Mouse (Mus musculus) liver, embryonic 15.5 days (tissue): Measurements from ENCODE around the gene Nup62. TPM values are rescaled to one million over a fixed set of nuclear protein-coding genes. Genes with fewer than 3 reads are reported as not detected.

Experiments used
- ATAC-seq: fragments of 200-750 bp; cut with Nextera tagmentation; 2 replicates; pipeline ENCODE4 v1.8.0; 2017; ENCODE audit warnings: moderate number of reproducible peaks, mild to moderate bottlenecking, moderate library complexity; ENCODE audit not compliant: insufficient read depth
- H3K27ac ChIP-seq: fragments of 300-500 bp; sonication (generic); replicated peaks from 2 replicates; pipeline ENCODE4 v1.5.1; 2015; ENCODE audit warnings: mild to moderate bottlenecking, inconsistent platforms
- H3K27me3 ChIP-seq: fragments of 300-500 bp; sonication (generic); 2 replicates; pipeline ENCODE4 v1.6.1; 2015; ENCODE audit warnings: mild to moderate bottlenecking, inconsistent platforms
- H3K36me3 ChIP-seq: fragments of 300-500 bp; sonication (generic); replicated peaks from 2 replicates; pipeline ENCODE4 v1.6.1; 2015; ENCODE audit warnings: moderate library complexity, mild to moderate bottlenecking, inconsistent platforms
- H3K4me1 ChIP-seq: fragments of 300-500 bp; sonication (generic); replicated peaks from 2 replicates; pipeline ENCODE4 v1.6.1; 2015; ENCODE audit warnings: inconsistent platforms
- H3K4me2 ChIP-seq: fragments of 300-500 bp; sonication (generic); 2 replicates; pipeline ENCODE4 v1.6.1; 2015; ENCODE audit warnings: moderate library complexity, mild to moderate bottlenecking, inconsistent platforms
- H3K4me3 ChIP-seq: fragments of 300-500 bp; sonication (generic); replicated peaks from 2 replicates; pipeline ENCODE4 v1.5.1; 2015; ENCODE audit warnings: mild to moderate bottlenecking, inconsistent platforms
- H3K9ac ChIP-seq: fragments of 300-500 bp; sonication (generic); 2 replicates; pipeline ENCODE4 v1.6.1; 2015; ENCODE audit warnings: moderate library complexity, mild to moderate bottlenecking, inconsistent platforms
- H3K9me3 ChIP-seq: fragments of 300-500 bp; sonication (generic); replicated peaks from 2 replicates; pipeline ENCODE4 v1.6.1; 2016; ENCODE audit warnings: inconsistent platforms
- WGBS: fragments of 180-500 bp; shearing (Covaris S2); methylation state at CpG from one replicate; pipeline ENCODE4 v1.1.7; 2015; ENCODE audit warnings: mixed read lengths; ENCODE audit not compliant: insufficient replicate concordance; 5-methylcytosine and 5-hydroxymethylcytosine counted together
- polyA plus RNA-seq: library from polyadenylated mRNA; unstranded; fragments of >200 nt; fragmentation: Nextera tagmentation; extraction: Ambion mirVana; gene quantifications from 2 replicates; pipeline ENCODE4 v1.2.1, GENCODE M21; 2015

The Nup62 gene
- polyA plus RNA-seq, 1 experiment from 2014 or later, result 48.8 TPM

DNA sequence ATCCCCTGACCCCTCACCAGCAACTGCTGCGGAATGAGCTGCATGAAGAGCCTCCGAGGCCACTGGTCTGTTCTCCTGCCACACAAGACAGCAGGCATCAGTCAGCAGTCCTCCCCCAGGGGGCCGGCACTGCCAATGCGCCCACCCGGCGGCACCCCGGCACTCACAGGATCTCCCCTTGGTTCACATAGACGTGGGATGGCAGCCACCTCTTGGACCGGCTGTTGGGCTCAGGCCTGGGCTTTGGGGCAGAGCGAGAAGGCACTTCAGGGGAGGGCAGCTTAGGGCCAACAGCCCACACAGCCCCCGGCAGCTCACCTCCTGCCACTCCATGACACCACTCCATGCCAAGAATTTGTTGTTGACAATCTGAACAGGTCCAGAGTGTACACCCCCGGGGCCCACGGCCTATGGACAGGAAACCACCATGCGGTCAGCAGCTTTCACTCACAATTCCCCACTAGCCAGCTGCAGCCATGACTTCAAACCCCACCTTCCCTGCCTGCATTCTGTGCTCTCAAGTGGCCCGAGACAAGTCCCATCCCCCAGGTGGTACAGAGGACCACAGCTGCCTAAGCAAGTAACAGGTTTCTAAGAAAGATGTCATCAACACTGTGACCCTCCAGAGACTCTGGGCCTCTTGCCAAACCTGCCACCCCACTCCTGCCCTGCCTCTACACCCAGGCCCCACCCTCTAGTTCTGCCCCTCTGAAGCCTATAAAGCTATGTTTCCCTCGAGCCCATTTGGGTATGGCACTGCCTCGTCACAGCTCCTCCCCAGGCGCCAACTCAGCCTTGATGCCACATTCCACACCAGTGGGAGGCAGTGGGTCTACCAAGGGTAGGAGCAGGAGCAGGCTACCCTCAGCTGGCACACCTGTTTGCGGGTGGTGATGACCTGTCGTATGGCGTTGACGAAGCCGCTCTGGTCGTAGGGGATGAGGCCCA lies 49.0 kb downstream of the Nup62 start:
- H3K4me2 ChIP-seq, result no peak overlapping the region
- no peak overlapping the region for H3K27ac ChIP-seq
- ATAC-seq, result no peak
- H3K27me3 ChIP-seq, result peaks cover 10% of the 10 kb centered on the region; the same call in 1 of the 2 replicates
- 74% methylated on average over 24 of the region's 24 CpGs for WGBS
- peaks cover 44% of the 10 kb centered on the region for H3K36me3 ChIP-seq
- peaks cover 68% of the 10 kb centered on the region for H3K4me1 ChIP-seq
- H3K9ac ChIP-seq, result no peak overlapping the region
- no peaks in the 10 kb centered on the region for H3K9me3 ChIP-seq
- no peak overlapping the region for H3K4me3 ChIP-seq

- H3K36me3 ChIP-seq, result peaks cover 38% of the 10 kb centered on the region
- ATAC-seq, result no peak
- peak overlapping the region; percentile 41; the same call in 1 of the 2 replicates for H3K27ac ChIP-seq
- WGBS, result 46% methylated on average over 15 of the region's 15 CpGs
- no peak overlapping the region for H3K4me3 ChIP-seq
- H3K9me3 ChIP-seq, result no peaks in the 10 kb centered on the region
- peak overlapping the region; percentile 98 for H3K4me2 ChIP-seq
- H3K27me3 ChIP-seq, result peaks cover 10% of the 10 kb centered on the region; the same call in 1 of the 2 replicates
- H3K9ac ChIP-seq, result no peak overlapping the region
- H3K4me1 ChIP-seq, result peaks cover 66% of the 10 kb centered on the region
These were observed 50.6 kb downstream of the Nup62 start for GRCm38 (mm10) chr7:44866276-44867009.

DNA sequence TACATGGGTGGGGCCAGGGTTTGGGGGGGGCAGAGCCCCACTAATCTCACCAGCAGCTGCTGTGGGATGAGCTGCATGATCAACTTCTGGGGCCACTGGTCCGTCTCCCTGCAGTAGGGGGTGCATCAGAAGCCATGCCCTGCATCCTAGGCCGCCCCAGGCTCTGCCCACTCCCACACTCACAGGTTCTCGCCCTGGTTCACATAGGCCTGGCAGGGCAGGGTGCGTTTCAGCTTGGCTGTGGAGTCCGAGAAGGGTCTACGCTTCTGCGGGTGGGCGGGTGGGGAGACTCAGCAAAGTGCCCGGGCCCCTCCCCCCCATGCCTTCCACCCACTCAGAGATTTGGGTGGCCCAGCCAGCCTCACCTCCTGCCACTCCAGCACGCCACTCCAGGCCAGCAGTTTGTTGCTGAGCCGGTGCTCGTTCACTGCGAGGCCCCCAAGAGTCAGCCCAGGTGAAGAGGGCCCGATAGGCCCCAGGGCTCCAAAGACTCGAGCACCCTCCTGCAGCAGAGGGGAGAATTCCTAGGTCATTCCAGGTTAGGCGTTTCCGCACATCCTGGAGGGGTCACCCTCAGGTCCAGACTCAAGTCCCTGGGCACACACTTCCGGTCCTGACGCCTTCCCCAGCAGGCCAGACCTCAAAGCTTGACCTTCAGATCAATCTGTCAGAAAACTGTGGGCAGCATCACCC lies 51.3 kb downstream of the Nup62 start:
- Histone ChIP-seq H3K27ac (no peak overlapping the region), H3K36me3 (peaks cover 31% of the 10 kb centered on the region), H3K4me2 (peak overlapping the region; percentile 98), H3K4me1 (peaks cover 66% of the 10 kb centered on the region), H3K9me3 (no peaks in the 10 kb centered on the region), H3K27me3 (peaks cover 10% of the 10 kb centered on the region; the same call in 1 of the 2 replicates), H3K9ac (no peak overlapping the region), H3K4me3 (no peak overlapping the region)
- 70% methylated on average over 19 of the region's 19 CpGs for WGBS
- ATAC-seq, result no peak

DNA sequence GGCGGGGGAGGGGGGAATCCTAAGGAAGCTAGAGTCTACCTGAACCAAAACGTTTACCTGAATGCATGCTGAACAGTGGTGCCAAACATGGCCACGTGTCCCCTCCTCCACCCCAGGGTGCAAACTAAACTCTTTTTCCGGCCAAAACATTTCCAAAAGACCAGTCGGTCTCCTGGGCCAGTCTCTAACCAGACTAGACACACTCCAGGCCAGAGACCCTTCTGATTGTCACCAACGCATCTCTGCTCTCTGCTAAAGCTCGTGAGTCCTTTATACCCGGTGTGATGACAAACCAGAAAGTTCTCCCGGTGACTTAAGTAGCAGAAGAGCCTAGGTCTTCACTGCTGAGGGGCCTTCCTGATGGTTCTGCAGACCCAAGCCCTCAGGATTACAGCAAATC lies 51.9 kb downstream of the Nup62 start:
- no peaks in the 10 kb centered on the region for H3K9me3 ChIP-seq
- no peak overlapping the region for H3K9ac ChIP-seq
- H3K4me3 ChIP-seq, result peak overlapping the region; percentile 81
- H3K36me3 ChIP-seq, result peaks cover 24% of the 10 kb centered on the region
- WGBS, result 61% methylated on average over 9 of the region's 9 CpGs
- peaks cover 69% of the 10 kb centered on the region for H3K4me1 ChIP-seq
- peaks cover 10% of the 10 kb centered on the region; the same call in 1 of the 2 replicates for H3K27me3 ChIP-seq
- ATAC-seq, result no peak
- H3K27ac ChIP-seq, result no peak overlapping the region
- peak overlapping the region; percentile 98 for H3K4me2 ChIP-seq

- peak overlapping the region; percentile 49; the same call in 1 of the 2 replicates for H3K27ac ChIP-seq
- no peak for ATAC-seq
- peaks cover 72% of the 10 kb centered on the region for H3K4me1 ChIP-seq
These were observed 52.6 kb downstream of the Nup62 start for GRCm38 (mm10) chr7:44868465-44868864.

GRCm38 (mm10) chr7:44868919-44869696 lies 53.2 kb downstream of the Nup62 start:
- Histone ChIP-seq H3K9me3 (no peaks in the 10 kb centered on the region), H3K4me3 (peak overlapping the region; percentile 81), H3K36me3 (peaks cover 11% of the 10 kb centered on the region), H3K27ac (peak overlapping the region; percentile 95), H3K4me1 (peaks cover 71% of the 10 kb centered on the region), H3K4me2 (peak overlapping the region; percentile 98), H3K27me3 (peaks cover 10% of the 10 kb centered on the region; the same call in 1 of the 2 replicates), H3K9ac (peak overlapping the region; percentile 77)
- WGBS, result under 1% methylated on average over 89 of the region's 108 CpGs
- peak; percentile 23 for ATAC-seq

More at GRCm38 (mm10) chr7:44868465-44868864, 52.6 kb downstream of the Nup62 start:
- Histone ChIP-seq H3K27me3 (peaks cover 10% of the 10 kb centered on the region; the same call in 1 of the 2 replicates), H3K36me3 (peaks cover 18% of the 10 kb centered on the region), H3K4me3 (peak overlapping the region; percentile 81), H3K4me2 (peak overlapping the region; percentile 98), H3K9me3 (no peaks in the 10 kb centered on the region), H3K9ac (peak overlapping the region; percentile 77; the same call in 1 of the 2 replicates)
- 13% methylated on average over 16 of the region's 16 CpGs for WGBS

GRCm38 (mm10) chr7:44869697-44870528 lies 54.0 kb downstream of the Nup62 start, which contains the start of gene Ptov1:
Ptov1 (minus strand) TSS chr7:44869788.
- Histone ChIP-seq H3K36me3 (peaks cover 3% of the 10 kb centered on the region), H3K4me1 (peaks cover 65% of the 10 kb centered on the region), H3K27ac (peak within 1 kb of the TSS; percentile 95), H3K4me2 (peak within 1 kb of the TSS; percentile 98), H3K9ac (peak within 1 kb of the TSS; percentile 77), H3K27me3 (peaks cover 10% of the 10 kb centered on the region; the same call in 1 of the 2 replicates), H3K9me3 (no peaks in the 10 kb centered on the region), H3K4me3 (peak within 1 kb of the TSS; percentile 81)
- peak; percentile 83 for ATAC-seq
- 9% methylated on average over 29 of the region's 29 CpGs for WGBS

- H3K27ac ChIP-seq, result peak overlapping the region; percentile 95; the same call in 1 of the 2 replicates
- H3K27me3 ChIP-seq, result peaks cover 10% of the 10 kb centered on the region; the same call in 1 of the 2 replicates
- peak overlapping the region; percentile 77; the same call in 1 of the 2 replicates for H3K9ac ChIP-seq
- no peak overlapping the region for H3K4me3 ChIP-seq
- 76% methylated on average over 6 of the region's 6 CpGs for WGBS
- peak overlapping the region; percentile 98 for H3K4me2 ChIP-seq
- H3K9me3 ChIP-seq, result no peaks in the 10 kb centered on the region
- ATAC-seq, result no peak
- no peaks in the 10 kb centered on the region for H3K36me3 ChIP-seq
- H3K4me1 ChIP-seq, result peaks cover 58% of the 10 kb centered on the region
These were observed 54.7 kb downstream of the Nup62 start for GRCm38 (mm10) chr7:44870614-44871013.

DNA sequence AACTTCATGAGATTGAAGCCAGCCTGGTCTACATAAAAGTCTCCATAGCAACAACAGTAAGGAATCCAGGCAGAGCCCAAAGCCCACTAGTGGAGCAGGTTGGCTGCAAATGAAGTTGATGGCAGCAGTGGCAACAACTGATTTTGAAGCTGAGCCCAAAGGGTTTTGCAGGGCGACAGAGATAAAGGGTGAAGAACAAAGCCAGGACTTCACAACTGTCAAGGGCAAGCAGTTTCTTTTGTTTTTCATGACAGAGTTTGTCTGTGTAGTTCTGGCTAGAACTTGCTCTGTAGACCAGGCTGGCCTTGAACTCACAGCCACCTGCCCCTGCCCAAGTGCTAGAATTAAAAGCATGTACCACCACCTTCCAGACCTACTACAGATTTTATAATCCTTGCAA lies 55.3 kb downstream of the Nup62 start:
- peaks cover 10% of the 10 kb centered on the region; the same call in 1 of the 2 replicates for H3K27me3 ChIP-seq
- H3K4me3 ChIP-seq, result no peak overlapping the region
- H3K9me3 ChIP-seq, result no peaks in the 10 kb centered on the region
- H3K4me2 ChIP-seq, result no peak overlapping the region
- peaks cover 52% of the 10 kb centered on the region for H3K4me1 ChIP-seq
- 58% methylated on average over 1 of the region's 1 CpGs for WGBS
- ATAC-seq, result no peak
- H3K9ac ChIP-seq, result no peak overlapping the region
- no peak overlapping the region; the same call in 1 of the 2 replicates for H3K27ac ChIP-seq
- H3K36me3 ChIP-seq, result no peaks in the 10 kb centered on the region
